Mouse (Mus musculus): ENCODE results near the gene Hnf4a.
"Not testable (repeated sequence)": the region's sequence is repeated elsewhere in the genome, so short reads cannot be mapped to it uniquely, and the experiment has no call there.

Hnf4a gene

DNA sequence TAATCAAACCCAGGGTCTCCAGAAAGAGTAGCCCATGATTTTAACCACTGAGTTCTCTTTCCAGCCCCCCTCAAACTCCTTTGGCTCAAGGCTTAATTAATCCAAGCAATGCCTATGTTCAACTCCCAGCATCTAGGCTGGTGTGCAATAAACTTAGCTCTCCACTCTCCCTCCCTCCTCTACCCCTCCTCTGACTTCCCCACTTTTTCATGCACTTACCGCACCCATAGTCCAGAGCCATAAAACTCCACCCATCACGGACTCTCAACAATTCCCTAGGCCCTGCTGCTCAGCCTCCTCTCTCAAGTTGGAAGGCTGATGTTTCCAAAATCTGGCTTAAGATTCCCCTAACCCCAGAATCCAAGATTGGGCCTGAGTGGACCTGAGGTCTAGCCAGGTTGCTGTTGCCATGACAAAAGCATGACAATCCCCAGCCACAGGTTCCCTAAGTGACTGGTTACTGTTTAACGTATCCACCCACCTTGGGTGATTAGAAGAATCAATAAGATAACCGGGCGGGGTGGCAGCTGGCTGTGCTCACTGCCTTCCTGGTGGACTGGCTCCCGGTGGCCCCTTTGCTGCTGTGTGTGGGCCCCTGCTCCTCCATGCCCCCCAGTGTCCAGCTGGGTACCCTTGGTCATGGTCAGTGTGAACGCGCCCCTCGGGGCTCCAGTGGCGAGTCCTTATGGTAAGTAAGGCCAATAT is at the start of gene Hnf4a:
TSS of gene Hnf4a (plus strand) at position 509 of the 705 bp plus-strand sequence.
- DNase-seq (ENCODE audit: low spot score) = no peak

DNA sequence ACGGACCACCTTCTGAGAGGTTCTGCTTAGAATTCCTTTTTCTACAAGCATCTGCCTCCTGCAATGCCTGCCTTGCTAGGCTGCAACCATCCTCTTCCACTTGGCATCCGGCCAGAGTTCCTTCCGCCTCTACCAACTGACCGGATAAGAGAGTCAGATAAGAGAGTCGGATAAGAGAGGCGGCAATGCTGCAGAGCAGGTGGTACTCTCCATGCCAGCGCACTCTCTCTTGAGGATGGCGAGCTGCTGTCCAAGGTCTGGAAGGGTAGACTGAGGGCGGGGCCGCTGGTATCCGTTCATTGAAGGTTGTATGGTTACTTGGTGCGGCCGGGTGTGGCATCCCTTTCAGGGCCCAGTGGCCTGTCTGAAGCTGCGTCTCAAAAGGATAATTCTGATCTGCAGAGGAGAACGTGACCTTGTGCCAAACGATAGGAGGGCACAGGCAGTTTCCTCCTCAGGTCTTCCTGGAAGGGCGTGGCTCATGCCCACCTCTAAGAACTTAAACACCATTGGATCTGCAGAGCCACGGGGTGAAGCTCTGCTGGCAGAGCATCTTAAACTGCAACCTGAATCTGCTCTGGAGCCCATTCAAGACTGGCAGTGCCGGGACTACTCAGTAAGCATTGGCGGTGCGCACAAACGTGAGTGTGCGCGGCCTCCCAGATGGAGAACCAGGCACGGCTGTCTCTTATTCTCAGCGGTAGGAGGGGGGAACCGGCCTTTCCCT is 47.9 kb upstream of the Hnf4a start:
- DNase-seq (ENCODE audit: low spot score) = no peak

DNA sequence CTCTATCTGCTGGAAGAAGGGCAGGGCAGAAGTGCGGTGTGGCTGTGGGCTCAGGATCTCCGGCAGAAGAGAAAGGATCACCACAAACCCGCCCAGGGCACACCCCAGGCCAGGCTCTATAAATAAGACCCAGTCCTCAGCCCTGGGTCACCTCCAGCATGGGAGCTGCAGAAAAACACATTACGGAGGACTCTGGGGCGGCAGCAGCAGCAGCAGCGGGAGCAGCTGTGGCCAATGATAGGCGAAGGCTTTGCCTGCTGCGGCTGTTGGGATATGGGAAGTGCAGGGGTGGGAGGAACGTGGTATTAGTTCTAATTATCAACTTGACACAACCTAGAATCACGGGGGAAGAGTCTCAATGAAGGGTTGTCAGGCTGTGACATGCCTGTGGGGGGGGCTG is 47.2 kb upstream of the Hnf4a start:
- no peak for DNase-seq (ENCODE audit: low spot score)

DNA sequence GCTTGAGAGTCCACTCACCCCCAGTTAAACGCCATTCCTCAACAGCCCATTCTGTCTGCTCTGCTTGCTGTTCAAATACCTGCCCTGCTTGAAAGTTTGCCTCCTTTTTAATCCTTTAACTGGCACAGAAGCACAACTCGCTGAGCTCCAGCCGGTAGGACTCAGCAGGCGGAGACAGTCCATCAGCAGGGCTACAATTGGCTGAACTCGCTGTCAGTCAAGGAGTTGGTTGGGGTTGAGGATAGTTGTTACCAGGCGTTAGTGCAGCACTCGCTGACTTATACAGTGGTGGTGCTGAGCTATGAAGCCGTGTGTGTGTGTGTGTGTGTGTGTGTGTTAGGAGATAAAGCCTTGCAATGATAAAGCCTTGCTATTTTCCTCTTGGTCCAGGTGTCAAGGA is 46.0 kb upstream of the Hnf4a start:
- no peak for DNase-seq (ENCODE audit: low spot score)

DNA sequence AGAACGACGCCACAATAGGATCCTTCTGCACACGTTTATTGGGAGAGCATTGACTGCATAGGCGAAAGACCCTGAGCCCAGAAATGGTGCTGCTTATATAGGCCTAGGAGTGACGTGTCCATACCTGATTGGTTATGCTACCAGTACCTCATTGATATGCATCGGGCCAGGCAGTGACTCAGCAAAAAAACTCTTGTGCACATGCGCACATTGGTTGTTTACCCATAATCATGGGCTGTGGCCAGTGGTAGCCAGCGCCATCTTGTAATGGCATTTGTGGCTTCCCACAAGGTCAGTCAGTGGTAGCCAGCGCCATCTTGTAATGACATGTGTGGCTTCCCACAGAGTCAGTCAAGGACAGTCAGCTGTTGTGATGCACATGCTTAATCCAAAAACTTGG is 45.3 kb upstream of the Hnf4a start:
- DNase-seq (ENCODE audit: low spot score) = not testable (repeated sequence)

DNA sequence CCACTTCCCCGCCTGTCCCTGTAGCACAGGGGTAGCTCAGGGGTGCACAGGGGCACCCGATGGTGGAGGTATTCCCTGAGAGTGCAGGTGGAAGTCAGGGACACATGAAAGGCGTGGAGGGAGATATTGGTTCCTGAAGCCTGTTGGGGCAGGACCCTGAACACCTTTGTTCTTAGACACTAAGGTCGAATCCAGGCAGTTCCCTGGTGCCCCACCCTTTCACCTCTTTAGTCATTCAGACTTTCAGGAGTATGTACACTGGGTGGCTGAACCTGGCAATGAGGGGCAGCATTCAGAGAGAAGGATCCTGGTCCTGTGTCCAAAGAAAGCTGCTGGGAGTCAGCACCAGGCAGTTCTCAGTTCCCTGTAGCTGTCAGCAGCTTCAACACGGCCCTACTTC is 44.2 kb upstream of the Hnf4a start:
- DNase-seq (ENCODE audit: low spot score) = no peak

DNA sequence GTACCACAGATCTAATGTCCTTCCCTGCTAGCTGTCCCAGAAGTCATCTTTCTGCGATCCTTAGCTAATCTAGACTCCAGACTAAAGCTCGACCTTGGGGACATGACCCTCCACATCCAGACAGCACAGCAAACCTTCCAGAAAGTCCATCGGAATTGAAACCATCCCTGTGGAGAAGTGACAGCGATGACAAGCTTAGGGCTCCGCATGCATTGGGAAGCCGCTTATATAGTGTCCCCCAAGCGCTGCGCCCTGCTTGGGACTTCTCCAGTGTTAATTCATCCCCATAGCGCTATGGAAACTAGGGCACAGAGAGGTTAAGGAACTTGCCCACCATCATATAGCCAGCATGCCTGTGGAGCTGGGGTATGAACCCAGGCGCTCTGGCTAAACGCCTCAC is 43.8 kb upstream of the Hnf4a start:
- no peak for DNase-seq (ENCODE audit: low spot score)

DNA sequence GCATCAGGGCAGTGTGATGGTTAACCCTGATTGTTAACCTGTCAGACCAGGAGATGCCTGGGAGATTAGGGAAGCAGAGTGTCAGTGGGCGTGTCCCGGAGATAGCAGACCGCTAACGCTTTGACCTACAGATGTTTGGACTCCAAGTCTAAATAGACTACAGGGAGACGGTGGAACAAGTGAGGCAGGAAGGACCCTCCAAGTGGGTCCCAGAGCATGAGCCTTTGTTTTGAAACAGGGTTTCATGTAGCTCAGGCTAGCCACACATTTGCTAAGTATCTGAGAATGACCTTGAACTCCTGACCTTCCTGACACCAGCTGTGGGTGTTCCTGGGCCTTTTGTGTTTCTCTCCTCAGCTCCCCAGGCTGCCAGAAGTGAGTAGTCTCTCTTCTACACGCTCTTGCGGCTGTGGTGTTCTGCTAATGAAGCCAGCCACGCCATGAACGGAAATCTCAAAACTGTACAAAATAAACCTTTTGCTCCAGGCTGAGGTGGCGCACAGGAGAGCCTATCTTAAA is 43.3 kb upstream of the Hnf4a start:
- no peak for DNase-seq (ENCODE audit: low spot score)

DNA sequence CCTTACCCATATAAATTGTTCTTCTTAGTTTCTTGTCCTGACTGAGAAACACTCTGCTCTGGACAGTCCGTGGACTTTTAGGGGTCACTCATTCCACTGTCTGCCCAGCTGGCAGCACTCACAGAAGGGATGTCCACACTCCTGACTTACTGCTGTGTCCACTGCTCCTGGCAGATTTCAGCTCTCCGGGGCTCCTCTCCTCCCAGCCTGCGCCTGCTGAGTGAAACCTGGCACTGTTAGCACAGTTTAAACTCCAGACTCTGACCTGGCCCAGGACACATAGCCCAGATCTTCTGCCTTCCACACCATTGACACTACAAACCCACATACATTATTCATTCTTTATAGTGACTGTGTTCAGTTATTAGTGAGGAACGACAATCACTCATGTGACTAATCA is 42.6 kb upstream of the Hnf4a start:
- no peak for DNase-seq (ENCODE audit: low spot score)

DNA sequence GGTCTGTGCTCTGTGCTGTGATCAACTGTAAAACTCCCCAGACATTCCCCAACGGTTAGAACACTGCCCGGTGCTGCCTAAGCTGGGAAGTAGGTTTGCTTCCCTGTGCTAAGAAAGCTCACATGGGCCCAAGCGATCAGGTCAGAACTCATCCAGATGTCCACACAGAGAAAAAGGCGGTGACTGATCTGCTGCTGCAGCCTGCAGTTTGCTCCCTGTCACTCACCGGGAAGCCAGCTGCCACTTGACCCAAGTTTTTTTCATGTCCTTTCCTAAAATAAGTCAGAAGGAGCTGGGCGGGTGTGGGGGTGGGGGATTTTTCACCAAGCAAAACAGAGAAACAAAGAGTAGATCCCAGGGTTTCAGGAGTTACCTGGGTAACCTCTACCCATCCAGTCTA is 42.0 kb upstream of the Hnf4a start:
- DNase-seq (ENCODE audit: low spot score) = no peak

DNA sequence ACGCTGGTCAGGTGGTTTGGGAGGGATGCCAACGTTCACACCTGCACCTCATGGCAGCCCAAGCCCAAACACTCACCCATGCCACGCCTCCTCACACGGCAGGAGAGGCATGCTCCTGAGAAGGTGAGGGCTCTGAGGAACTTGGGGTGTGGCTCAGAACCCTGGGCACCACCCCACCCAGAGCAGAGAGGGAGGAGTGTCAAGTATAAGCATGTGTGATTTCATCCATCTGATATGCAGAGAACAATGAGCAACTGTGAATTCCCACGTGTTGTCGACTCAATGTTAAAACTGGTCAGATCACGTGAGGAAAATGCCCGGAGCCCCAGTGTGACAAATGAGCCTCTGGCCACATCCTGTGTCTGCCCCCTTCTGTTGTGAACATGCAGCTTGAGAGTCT is 39.8 kb upstream of the Hnf4a start:
- no peak for DNase-seq (ENCODE audit: low spot score)

DNA sequence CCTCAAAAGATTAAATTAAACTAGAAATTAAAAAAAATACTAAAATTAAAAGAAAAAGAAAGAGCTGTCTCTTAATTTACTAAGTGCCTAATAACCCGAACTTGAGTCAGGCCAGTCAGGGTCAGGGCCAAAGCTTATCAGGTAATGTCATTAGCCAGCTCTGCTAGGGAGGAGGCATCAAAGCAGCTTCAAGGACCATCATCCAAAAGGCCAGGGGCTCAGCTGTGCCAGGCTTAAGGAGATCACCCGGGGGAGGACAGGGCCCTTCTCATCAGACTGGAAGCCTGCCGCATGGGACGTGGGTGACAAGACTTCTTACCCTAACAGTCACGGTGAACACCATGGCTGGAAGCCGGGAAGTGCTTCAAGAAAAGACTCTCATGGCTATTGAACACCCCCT is 39.0 kb upstream of the Hnf4a start:
- DNase-seq (ENCODE audit: low spot score) = no peak

DNA sequence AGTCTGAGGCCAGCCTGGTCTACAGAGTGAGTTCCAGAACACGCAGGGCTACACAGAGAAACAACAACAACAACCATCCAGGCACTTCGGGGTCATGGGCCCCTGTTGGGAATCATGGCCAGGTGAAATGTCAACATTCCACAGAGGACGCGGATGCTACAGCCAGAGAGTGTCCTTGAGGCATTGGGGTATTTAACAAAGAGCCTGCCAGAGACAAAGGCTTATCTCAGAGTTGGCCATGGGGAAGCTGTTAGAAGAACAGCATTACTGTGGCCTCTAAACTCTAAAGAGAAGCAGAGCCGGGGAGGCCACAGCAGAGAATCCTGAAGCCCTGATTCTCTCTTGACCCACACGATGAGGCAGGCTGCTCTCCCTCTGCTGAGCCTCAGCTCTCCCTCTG is 37.7 kb upstream of the Hnf4a start:
- DNase-seq (ENCODE audit: low spot score) = no peak

DNA sequence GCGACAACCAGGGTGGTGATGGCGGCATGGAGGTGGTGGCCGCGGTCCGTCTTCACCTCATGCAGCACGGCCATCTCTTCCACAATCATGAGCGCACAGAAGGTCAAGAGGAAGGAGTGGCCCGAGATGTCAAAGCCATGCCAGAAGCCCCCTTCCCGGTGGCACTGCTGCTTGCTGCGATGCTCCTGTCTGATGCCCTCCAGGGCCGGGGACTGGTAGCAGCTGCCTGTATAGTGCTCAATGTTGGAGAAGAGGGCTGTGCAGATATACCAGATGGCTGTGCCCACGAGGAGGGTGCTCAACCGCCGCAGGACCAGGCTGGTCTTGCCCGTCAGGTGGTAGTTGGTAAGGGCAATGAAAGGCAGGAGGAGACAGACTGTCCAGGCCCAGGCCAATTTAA is 36.9 kb upstream of the Hnf4a start:
- DNase-seq (ENCODE audit: low spot score) = no peak

DNA sequence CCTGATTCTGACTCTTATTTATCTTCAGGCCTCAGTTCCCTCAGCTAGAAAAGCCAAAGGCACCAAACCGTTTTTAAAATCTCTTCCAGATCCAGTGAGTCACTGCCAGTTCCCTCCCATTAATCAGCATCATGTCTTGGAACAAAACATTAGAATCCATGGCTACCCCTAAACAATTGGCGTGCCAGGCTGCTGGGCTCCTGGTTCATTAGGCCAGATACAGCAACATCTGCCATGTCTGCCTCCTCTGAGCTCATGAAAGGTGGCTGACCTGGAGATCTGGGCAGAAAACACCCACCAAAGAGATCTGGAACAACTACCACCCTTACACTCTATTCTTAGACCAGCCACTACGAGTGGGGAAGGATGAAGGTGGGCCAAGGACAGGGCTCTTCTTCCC is 35.5 kb upstream of the Hnf4a start:
- DNase-seq (ENCODE audit: low spot score) = no peak

DNA sequence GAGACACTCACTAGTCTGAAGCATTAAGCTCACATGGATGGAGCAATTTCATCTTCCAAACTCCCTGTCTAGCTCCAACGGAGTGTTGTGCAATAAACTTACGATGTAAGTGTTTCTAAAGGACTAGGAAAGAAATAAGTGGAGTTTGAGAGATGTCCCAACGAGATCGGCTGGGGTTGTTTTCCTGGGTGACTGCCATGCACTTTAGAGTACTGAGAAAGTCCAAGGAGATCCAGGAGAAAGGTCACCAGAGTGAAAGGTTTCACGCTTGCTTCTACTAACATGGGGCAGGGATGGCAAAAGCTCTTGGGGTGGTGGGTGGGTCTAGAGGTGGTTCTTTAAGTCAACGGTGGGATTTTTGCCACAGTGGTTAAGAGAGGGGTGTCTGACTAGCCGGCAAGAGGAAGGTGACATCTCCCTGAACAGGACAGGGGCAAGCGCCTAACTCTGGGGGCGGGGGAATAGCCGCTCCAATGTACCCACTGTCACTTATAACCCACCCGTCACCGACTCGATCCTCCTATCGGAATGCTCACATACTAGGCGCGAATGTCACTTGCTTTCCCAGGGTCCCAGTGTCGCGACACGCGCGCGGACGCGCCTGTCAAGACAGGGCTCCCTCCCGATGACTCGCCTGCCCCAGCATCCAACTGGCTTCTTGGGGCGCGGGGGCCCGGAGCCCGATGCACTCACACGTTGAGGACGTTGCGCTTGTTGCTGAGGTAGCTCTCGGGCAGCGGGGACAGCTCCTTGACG is 34.7 kb upstream of the Hnf4a start:
- DNase-seq (ENCODE audit: low spot score) = no peak

DNA sequence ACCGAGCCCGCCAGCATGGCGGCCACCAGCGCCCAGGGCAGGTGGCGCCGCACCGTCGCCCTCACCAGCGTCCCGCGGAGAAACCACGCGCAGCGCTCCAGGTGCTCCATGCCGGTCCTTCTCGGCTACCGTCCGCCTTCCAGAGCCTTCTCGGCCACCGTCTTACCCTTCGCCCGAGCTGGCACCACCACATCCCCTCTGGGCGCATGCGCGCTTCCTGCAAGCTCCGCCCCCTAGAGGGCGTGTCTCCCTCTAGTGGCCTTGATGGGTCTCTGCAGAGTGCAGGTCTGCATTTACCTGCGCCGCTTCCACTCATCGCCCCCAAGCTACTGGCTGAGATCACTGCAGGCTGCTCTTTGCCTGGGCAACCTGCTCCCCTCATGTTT is 34.1 kb upstream of the Hnf4a start, which contains the start of gene Fitm2:
TSS of gene Fitm2 (minus strand) at position 164 of the 386 bp plus-strand sequence.
- DNase-seq (ENCODE audit: low spot score) = peak; percentile 98

DNA sequence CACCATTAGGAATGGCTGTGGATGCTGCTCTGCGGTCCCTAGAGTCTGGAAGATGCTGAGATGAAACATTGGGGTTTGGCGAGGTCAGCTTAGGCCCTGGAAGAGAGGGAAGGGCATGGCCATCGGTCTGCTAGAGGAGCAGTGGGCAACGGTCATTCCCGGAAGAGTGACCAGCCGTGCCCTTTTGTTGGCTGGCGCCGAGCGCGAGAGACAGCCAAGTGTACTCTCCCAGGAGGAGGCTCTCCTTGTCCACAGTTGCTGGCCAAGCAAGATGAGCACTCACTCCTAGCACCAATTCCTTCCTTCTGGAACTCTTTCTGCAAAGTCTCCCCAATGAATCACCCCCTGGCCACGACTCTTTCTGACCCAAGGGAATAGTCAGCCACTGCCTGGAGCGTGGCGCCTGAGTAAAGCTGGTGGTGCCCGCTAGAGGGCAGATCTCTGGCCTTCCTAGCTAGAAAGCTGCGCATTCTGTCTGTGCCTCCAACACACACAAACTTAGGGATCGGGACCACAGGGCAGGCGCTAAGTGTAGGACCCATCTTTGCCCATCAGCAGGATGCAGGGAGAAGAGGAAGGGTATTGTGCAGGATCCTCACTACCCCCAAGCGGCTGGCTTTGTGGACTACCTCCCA is 26.3 kb upstream of the Hnf4a start:
- peak; percentile 55 for DNase-seq (ENCODE audit: low spot score)

DNA sequence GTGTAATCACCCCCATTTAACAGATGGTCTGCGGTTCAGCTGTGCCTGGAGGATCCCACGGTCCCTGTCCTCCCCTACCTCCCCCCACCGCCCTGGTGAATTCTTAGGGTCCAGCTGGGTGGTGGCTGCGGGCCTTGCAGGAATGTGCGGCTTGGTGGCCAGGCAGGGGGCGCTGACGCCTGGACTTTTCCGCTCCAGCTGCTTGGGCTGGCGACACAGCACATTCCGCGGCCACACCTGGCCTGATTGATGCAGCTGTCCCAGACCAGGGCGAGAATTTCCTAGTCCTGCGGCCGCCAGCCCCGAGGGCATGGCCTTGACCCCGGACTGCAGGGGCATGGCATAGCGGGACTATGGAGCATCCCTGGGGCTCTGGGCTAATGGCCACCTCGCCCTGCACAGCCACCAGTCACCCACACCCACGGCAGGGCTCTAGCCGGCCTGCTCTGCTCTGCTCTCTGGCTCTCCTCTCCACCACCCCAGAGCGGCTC is 25.0 kb upstream of the Hnf4a start:
- peak; percentile 66 for DNase-seq (ENCODE audit: low spot score)

DNA sequence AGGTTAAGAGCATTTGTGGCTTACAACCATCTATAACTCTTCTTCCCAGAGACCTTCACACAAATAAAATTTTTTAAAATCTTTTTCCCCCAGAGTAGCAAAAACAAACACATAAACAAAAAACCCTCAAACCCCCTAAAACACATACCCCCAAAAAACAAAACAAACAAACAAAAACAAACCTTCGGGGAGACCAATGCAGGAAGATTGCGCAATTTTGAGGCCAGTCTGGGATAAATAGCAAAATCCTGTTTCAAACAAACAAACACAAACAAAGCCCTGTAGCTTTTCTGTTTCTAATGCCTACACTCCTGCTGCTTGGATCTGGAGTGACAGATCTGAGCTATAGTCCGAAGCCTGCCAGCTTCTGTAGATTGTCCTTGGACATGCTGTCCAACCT is 19.2 kb upstream of the Hnf4a start:
- no peak for DNase-seq (ENCODE audit: low spot score)

DNA sequence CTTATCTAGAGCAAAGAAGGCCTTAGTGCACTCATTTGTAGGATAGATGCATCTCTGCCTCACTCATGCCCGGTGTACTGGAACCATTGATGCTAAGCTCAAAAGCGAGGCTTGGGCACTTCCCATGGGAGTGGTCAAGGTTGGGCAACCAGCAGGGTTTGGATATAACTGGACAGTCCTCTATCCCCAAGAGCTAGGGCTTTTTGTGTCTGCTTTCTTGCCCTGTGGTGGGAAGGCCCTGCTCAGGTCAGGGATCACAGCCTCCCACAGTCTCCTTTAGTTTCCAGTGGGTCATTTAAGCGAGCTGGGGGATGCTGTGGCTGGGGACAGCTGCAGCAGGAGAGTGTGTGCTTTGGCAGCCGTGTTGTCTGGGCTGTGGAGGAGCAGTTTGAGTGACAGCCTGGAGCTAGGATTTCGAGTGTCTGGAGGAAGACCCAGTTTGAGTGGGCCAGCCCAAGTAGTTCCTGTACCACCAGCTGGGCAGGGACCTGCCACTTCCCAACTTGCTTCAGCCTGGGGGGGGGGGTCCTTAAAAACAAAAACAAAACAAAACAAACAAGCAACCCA is 16.8 kb upstream of the Hnf4a start:
- DNase-seq (ENCODE audit: low spot score) = no peak

DNA sequence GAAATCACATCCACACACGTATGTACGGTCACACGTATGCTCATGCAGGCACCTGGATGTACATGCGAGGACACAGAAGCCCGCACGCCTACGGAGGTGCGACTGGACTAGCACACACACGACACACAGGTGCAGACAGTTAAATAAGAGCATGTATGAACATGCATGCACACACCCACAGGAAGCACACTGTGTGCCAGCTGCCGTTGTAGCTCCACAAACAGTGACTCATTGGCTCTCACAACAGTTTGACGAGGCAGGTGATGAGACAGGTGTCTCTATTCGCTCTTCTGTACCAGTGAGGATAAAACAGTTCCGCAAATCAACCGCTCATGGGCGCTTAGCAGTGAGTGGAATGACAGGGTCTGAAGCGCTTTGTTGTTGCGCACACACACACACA is 16.0 kb upstream of the Hnf4a start:
- no peak for DNase-seq (ENCODE audit: low spot score)
